Mouse (Mus musculus) cerebellum, adult (tissue): ENCODE measurements around the gene Bcl11a.

Experiments used
- ATAC-seq: cut with Nextera tagmentation; 2 replicates; pipeline ENCODE4 v1.9.2; 2017; ENCODE audit warnings: mild to moderate bottlenecking, moderate library complexity, mixed read lengths; ENCODE audit not compliant: insufficient number of reproducible peaks, low FRiP score, low TSS enrichment

The Bcl11a gene

GRCm38 (mm10) chr11:24146437-24146836 is 68.6 kb downstream of the Bcl11a start:
- no peak for ATAC-seq

- ATAC-seq: no peak
Observed at GRCm38 (mm10) chr11:24147698-24148097, 69.8 kb downstream of the Bcl11a start.

GRCm38 (mm10) chr11:24148545-24148944 is 70.7 kb downstream of the Bcl11a start:
- no peak for ATAC-seq

- ATAC-seq: no peak
Observed at GRCm38 (mm10) chr11:24149462-24150220, 71.8 kb downstream of the Bcl11a start.

GRCm38 (mm10) chr11:24152076-24152784 is 74.4 kb downstream of the Bcl11a start:
- no peak for ATAC-seq

GRCm38 (mm10) chr11:24153049-24153448 is 75.2 kb downstream of the Bcl11a start:
- ATAC-seq: no peak

GRCm38 (mm10) chr11:24158026-24158425 is 80.2 kb downstream of the Bcl11a start:
- ATAC-seq: no peak

GRCm38 (mm10) chr11:24159656-24160055 is 81.8 kb downstream of the Bcl11a start:
- no peak for ATAC-seq

GRCm38 (mm10) chr11:24161458-24161857 is 83.6 kb downstream of the Bcl11a start:
- no peak for ATAC-seq

GRCm38 (mm10) chr11:24162056-24162455 is 84.2 kb downstream of the Bcl11a start:
- ATAC-seq: no peak; the same call in 1 of the 2 replicates

- no peak for ATAC-seq
Observed at GRCm38 (mm10) chr11:24163072-24163471, 85.2 kb downstream of the Bcl11a start.

GRCm38 (mm10) chr11:24164065-24164464 is 86.2 kb downstream of the Bcl11a start:
- ATAC-seq: no peak

GRCm38 (mm10) chr11:24171675-24172285 is 93.9 kb downstream of the Bcl11a start:
- no peak for ATAC-seq

GRCm38 (mm10) chr11:24172585-24172984 is 94.7 kb downstream of the Bcl11a start:
- no peak for ATAC-seq

GRCm38 (mm10) chr11:24174161-24174792 is 96.4 kb downstream of the Bcl11a start:
- no peak for ATAC-seq

- ATAC-seq: no peak
Observed at GRCm38 (mm10) chr11:24177458-24177857, 99.6 kb downstream of the Bcl11a start.

GRCm38 (mm10) chr11:24178823-24179476 is 101.1 kb downstream of the Bcl11a start:
- ATAC-seq: no peak

- ATAC-seq: no peak
Observed at GRCm38 (mm10) chr11:24180040-24180439, 102.2 kb downstream of the Bcl11a start.

- no peak for ATAC-seq
Observed at GRCm38 (mm10) chr11:24183501-24183900, 105.6 kb downstream of the Bcl11a start.

GRCm38 (mm10) chr11:24184932-24185331 is 107.1 kb downstream of the Bcl11a start:
- ATAC-seq: no peak
